Mouse (Mus musculus) embryonic stem cell, embryonic (primary cell): ENCODE results near the gene Rae1.

Source experiments
- CTCF ChIA-PET, 4 experiments: fragments of 300-600 bp in 2 of 4; fragments of 350-600 bp in 2 of 4; sonication (Branson Sonifier 250); formaldehyde crosslinking; loops; one replicate each; lab custom pipeline; 2022; ENCODE audit warnings: inconsistent platforms in 2 of 4; lab: Charles Lee
- POLR2A ChIA-PET, 4 experiments: fragments of 300-600 bp in 2 of 4; fragments of 350-600 bp in 2 of 4; sonication (Branson Sonifier 250); formaldehyde crosslinking; loops; one replicate each; lab custom pipeline; 2022; ENCODE audit warnings: antibody characterized with exemption in 4 of 4, inconsistent platforms in 1 of 4; lab: Charles Lee

Rae1 gene

DNA sequence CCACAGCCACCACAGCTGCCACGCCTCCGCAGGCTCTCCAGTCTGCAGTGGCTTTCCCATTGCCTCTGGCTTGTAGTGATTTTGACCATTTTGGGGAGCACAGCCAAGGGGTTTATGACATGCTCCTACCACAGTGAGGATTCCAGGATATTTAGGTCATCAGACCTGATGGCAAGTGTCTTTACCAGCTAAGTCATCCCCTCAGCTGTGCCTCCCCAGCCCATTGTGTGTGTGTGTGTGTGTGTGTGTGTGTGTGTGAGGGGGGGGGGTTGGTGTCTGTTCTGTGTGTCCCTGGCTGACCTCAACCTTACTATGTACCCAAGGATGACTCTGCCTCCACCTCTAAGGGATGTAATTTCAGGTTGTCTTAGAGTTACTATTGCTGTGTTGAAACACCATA, 64.9 kb downstream of the Rae1 start:
- ChIA-PET CTCF (interaction anchor here in 1 of 4 experiments (0.6 kb wide), 2 partner anchors 33 to 1868 kb away, joined by 3 to 4 read pairs; no protein-coding TSS in a partner anchor), POLR2A (interaction anchor here in 1 of 4 experiments (0.6 kb wide), 1 partner anchor 78 kb away, joined by 5 read pairs; no protein-coding TSS in a partner anchor)
